Mouse (Mus musculus) gastrocnemius, adult 18-20 months (tissue): ENCODE data around the gene Memo1. TPM values are rescaled to one million over a fixed set of nuclear protein-coding genes. Genes with fewer than 3 reads are reported as not detected.

Source experiments
- total RNA-seq, 2 experiments: library from RNA; stranded (reverse); gene quantifications; 2 replicates each; pipeline ENCODE4 v1.2.3; 2021

The Memo1 gene
- total RNA-seq, 2 experiments from 2014 or later: 46.8 to 51.8 TPM

Other genes starting within 250 kb of the Memo1 start
- gene Srd5a2, start 247.6 kb downstream of the Memo1 start, total RNA-seq: under 1 TPM in 1 of 2 experiments, not detected in 1; 0.23 TPM
- 10 to 100 TPM; 48.9 to 51.5 TPM for gene Dpy30, start 28.4 kb upstream of the Memo1 start, total RNA-seq
- 10 to 100 TPM; 45.0 to 46.1 TPM for gene Spast, start 43.5 kb upstream of the Memo1 start, total RNA-seq
- 1 to 10 TPM; 5.8 to 6.0 TPM for gene Slc30a6, start 100.1 kb upstream of the Memo1 start, total RNA-seq
- gene Nlrc4, start 163.6 kb upstream of the Memo1 start, total RNA-seq: under 1 TPM in 1 of 2 experiments, not detected in 1; 0.09 TPM
- 10 to 100 TPM; 26.3 to 28.4 TPM for gene Yipf4, start 194.0 kb upstream of the Memo1 start, total RNA-seq
- 10 to 100 TPM; 48.4 to 56.6 TPM for gene Birc6, start 232.8 kb upstream of the Memo1 start, total RNA-seq